Mouse (Mus musculus) embryonic facial prominence, embryonic 15.5 days (tissue): ENCODE measurements at regions not wholly inside any gene's neighbourhood (a gene's known extent, or its start where the extent isn't known, plus 50 kb on each side); places are given as distances from the start of the nearest gene placed in this dataset.
A peak's percentile ranks its signal among the peaks of the same experiment; 100 is the strongest.

Source experiments
- ATAC-seq: fragments of 200-750 bp; cut with Nextera tagmentation; 2 replicates; pipeline ENCODE4 v1.8.0; 2017; ENCODE audit warnings: low read depth, moderate TSS enrichment; ENCODE audit not compliant: insufficient number of reproducible peaks, low FRiP score, low TSS enrichment
- H3K27ac ChIP-seq: fragments of 300-500 bp; sonication (generic); replicated peaks from 2 replicates; pipeline ENCODE4 v1.5.1; 2015; ENCODE audit warnings: mild to moderate bottlenecking, inconsistent platforms
- H3K27me3 ChIP-seq: fragments of 300-500 bp; sonication (generic); 2 replicates; pipeline ENCODE4 v1.6.1; 2015; ENCODE audit warnings: inconsistent platforms
- H3K36me3 ChIP-seq: fragments of 300-500 bp; sonication (generic); 2 replicates; pipeline ENCODE4 v1.6.1; 2015; ENCODE audit warnings: mild to moderate bottlenecking, inconsistent platforms
- H3K4me1 ChIP-seq: fragments of 300-500 bp; sonication (generic); 2 replicates; pipeline ENCODE4 v1.6.1; 2015; ENCODE audit warnings: inconsistent platforms
- H3K4me2 ChIP-seq: fragments of 300-500 bp; sonication (generic); replicated peaks from 2 replicates; pipeline ENCODE4 v1.6.1; 2015; ENCODE audit warnings: mild to moderate bottlenecking, inconsistent platforms
- H3K4me3 ChIP-seq: fragments of 300-500 bp; sonication (generic); replicated peaks from 2 replicates; pipeline ENCODE4 v1.5.1; 2015; ENCODE audit warnings: mild to moderate bottlenecking, inconsistent platforms
- H3K9ac ChIP-seq: fragments of 300-500 bp; sonication (generic); 2 replicates; pipeline ENCODE4 v1.6.1; 2015; ENCODE audit warnings: inconsistent platforms
- H3K9me3 ChIP-seq: fragments of 300-500 bp; sonication (generic); replicated peaks from 2 replicates; pipeline ENCODE4 v1.6.1; 2016; ENCODE audit warnings: inconsistent platforms
- WGBS: fragments of 180-500 bp; shearing (Covaris S2); methylation state at CpG from one replicate; pipeline ENCODE4 v1.1.7; 2015; 5-methylcytosine and 5-hydroxymethylcytosine counted together

GRCm38 (mm10) chr7:125349606-125350005 lies 94.9 kb upstream of the Kdm8 start:
- no peaks in the 10 kb centered on the region for H3K4me1 ChIP-seq
- H3K4me2 ChIP-seq: no peak overlapping the region
- ATAC-seq: no peak
- H3K9ac ChIP-seq: no peak overlapping the region
- no peaks in the 10 kb centered on the region for H3K36me3 ChIP-seq
- no peaks in the 10 kb centered on the region for H3K9me3 ChIP-seq
- no peaks in the 10 kb centered on the region for H3K27me3 ChIP-seq
- WGBS: 39% methylated on average over 3 of the region's 3 CpGs
- no peak overlapping the region for H3K4me3 ChIP-seq
- H3K27ac ChIP-seq: no peak overlapping the region

GRCm38 (mm10) chr7:125354211-125354610 lies 90.3 kb upstream of the Kdm8 start:
- Histone ChIP-seq H3K27me3 (no peaks in the 10 kb centered on the region), H3K36me3 (no peaks in the 10 kb centered on the region), H3K4me2 (no peak overlapping the region), H3K4me1 (no peaks in the 10 kb centered on the region), H3K9me3 (no peaks in the 10 kb centered on the region), H3K27ac (no peak overlapping the region), H3K9ac (no peak overlapping the region), H3K4me3 (no peak overlapping the region)
- ATAC-seq: no peak
- WGBS: 90% methylated on average over 1 of the region's 1 CpGs

- no peak overlapping the region for H3K4me2 ChIP-seq
- H3K27ac ChIP-seq: no peak overlapping the region
- no peaks in the 10 kb centered on the region for H3K27me3 ChIP-seq
- WGBS: 60% methylated on average over 10 of the region's 10 CpGs
- H3K9ac ChIP-seq: no peak overlapping the region
- ATAC-seq: no peak
- H3K4me1 ChIP-seq: no peaks in the 10 kb centered on the region
- H3K9me3 ChIP-seq: no peaks in the 10 kb centered on the region
- no peaks in the 10 kb centered on the region for H3K36me3 ChIP-seq
- no peak overlapping the region for H3K4me3 ChIP-seq
Observed at GRCm38 (mm10) chr7:125354956-125355355, 89.5 kb upstream of the Kdm8 start.

- H3K27ac ChIP-seq: no peak overlapping the region
- WGBS: 82% methylated on average over 4 of the region's 4 CpGs
- no peaks in the 10 kb centered on the region for H3K36me3 ChIP-seq
- H3K4me1 ChIP-seq: no peaks in the 10 kb centered on the region
- H3K9ac ChIP-seq: no peak overlapping the region
- no peaks in the 10 kb centered on the region for H3K27me3 ChIP-seq
- no peaks in the 10 kb centered on the region for H3K9me3 ChIP-seq
- no peak for ATAC-seq
- H3K4me3 ChIP-seq: no peak overlapping the region
- H3K4me2 ChIP-seq: no peak overlapping the region
Observed at GRCm38 (mm10) chr7:125358016-125358415, 86.5 kb upstream of the Kdm8 start.

GRCm38 (mm10) chr7:125383021-125383420 lies 61.5 kb upstream of the Kdm8 start:
- Histone ChIP-seq H3K36me3 (no peaks in the 10 kb centered on the region), H3K4me1 (no peaks in the 10 kb centered on the region), H3K9ac (no peak overlapping the region), H3K27me3 (no peaks in the 10 kb centered on the region), H3K4me3 (no peak overlapping the region), H3K27ac (no peak overlapping the region), H3K9me3 (no peaks in the 10 kb centered on the region), H3K4me2 (no peak overlapping the region)
- no peak for ATAC-seq
- WGBS: 41% methylated on average over 2 of the region's 2 CpGs

- H3K4me2 ChIP-seq: no peak overlapping the region
- no peak for ATAC-seq
- H3K9ac ChIP-seq: no peak overlapping the region
- no peaks in the 10 kb centered on the region for H3K4me1 ChIP-seq
- H3K36me3 ChIP-seq: no peaks in the 10 kb centered on the region
- H3K27me3 ChIP-seq: no peaks in the 10 kb centered on the region
- no peak overlapping the region for H3K4me3 ChIP-seq
- WGBS: 63% methylated on average over 4 of the region's 4 CpGs
- H3K27ac ChIP-seq: no peak overlapping the region
- no peaks in the 10 kb centered on the region for H3K9me3 ChIP-seq
Observed at GRCm38 (mm10) chr7:125384171-125384570, 60.3 kb upstream of the Kdm8 start.

- peak overlapping the region; percentile 89 for H3K4me2 ChIP-seq
Observed at GRCm38 (mm10) chr7:125392536-125392935, 51.9 kb upstream of the Kdm8 start.

GRCm38 (mm10) chr7:125393228-125393627 lies 51.2 kb upstream of the Kdm8 start:
- Histone ChIP-seq H3K27me3 (no peaks in the 10 kb centered on the region), H3K27ac (peak overlapping the region; percentile 71; the same call in 1 of the 2 replicates), H3K36me3 (no peaks in the 10 kb centered on the region), H3K9me3 (no peaks in the 10 kb centered on the region), H3K9ac (peak overlapping the region; percentile 28), H3K4me2 (peak overlapping the region; percentile 89), H3K4me1 (peaks cover 11% of the 10 kb centered on the region), H3K4me3 (peak overlapping the region; percentile 46)
- 0 out of 2 replicates have a peak, but pooled peaks have one; percentile 49 for ATAC-seq
- 1% methylated on average over 15 of the region's 16 CpGs for WGBS

More at GRCm38 (mm10) chr7:125392536-125392935, 51.9 kb upstream of the Kdm8 start:
- 0 out of 2 replicates have a peak overlapping the region, but pooled peaks have one; percentile 46 for H3K4me3 ChIP-seq
- H3K9me3 ChIP-seq: no peaks in the 10 kb centered on the region
- peaks cover 11% of the 10 kb centered on the region for H3K4me1 ChIP-seq
- ATAC-seq: no peak
- H3K27me3 ChIP-seq: no peaks in the 10 kb centered on the region
- no peak overlapping the region for H3K27ac ChIP-seq
- WGBS: 35% methylated on average over 3 of the region's 3 CpGs
- no peak overlapping the region for H3K9ac ChIP-seq
- H3K36me3 ChIP-seq: no peaks in the 10 kb centered on the region

- Histone ChIP-seq H3K4me3 (peak overlapping the region; percentile 46), H3K27me3 (no peaks in the 10 kb centered on the region), H3K9ac (peak overlapping the region; percentile 28; the same call in 1 of the 2 replicates), H3K27ac (peak overlapping the region; percentile 71), H3K4me2 (peak overlapping the region; percentile 89), H3K36me3 (no peaks in the 10 kb centered on the region), H3K9me3 (no peaks in the 10 kb centered on the region), H3K4me1 (peaks cover 11% of the 10 kb centered on the region)
- WGBS: under 1% methylated on average over 31 of the region's 33 CpGs
- ATAC-seq: peak; percentile 86
Observed at GRCm38 (mm10) chr7:125393654-125394346, 50.7 kb upstream of the Kdm8 start.
